Mouse (Mus musculus): Measurements from ENCODE around the gene Foxk2. TPM values are rescaled to one million over a fixed set of nuclear protein-coding genes. Genes with fewer than 3 reads are reported as not detected.
"Not testable (repeated sequence)": the region's sequence is repeated elsewhere in the genome, so short reads cannot be mapped to it uniquely, and the experiment has no call there.

Foxk2 gene
- polyA plus RNA-seq, 1 experiment from 2014 or later, result 11.3 TPM

GRCm38 (mm10) chr11:121282911-121283310 lies 23.1 kb downstream of the Foxk2 start:
- Histone ChIP-seq H3K4me2 (no peak overlapping the region), H3K9ac (no peak overlapping the region), H3K27me3 (ENCODE audit: insufficient read depth, low read length) (no peaks in the 10 kb centered on the region), H3K27ac (ENCODE audit: low read depth) (0 out of 2 replicates have a peak overlapping the region, but pooled peaks have one; percentile 4), H3K4me1 (ENCODE audit: insufficient read depth) (no peaks in the 10 kb centered on the region), H3K9me3 (ENCODE audit: low read depth, low read length) (no peaks in the 10 kb centered on the region), H3K4me3 (ENCODE audit: low read depth, low read length) (no peak overlapping the region), H3K36me3 (ENCODE audit: insufficient read depth) (peaks cover 42% of the 10 kb centered on the region)
- TF ChIP-seq CTCF (IDR thresholded peaks at IDR 0.05; ENCODE audit: low read depth), result no peak
- 71% methylated on average over 6 of the region's 6 CpGs for WGBS
- DNase-seq (no peak), ATAC-seq (ENCODE audit: insufficient read depth) (no peak)

GRCm38 (mm10) chr11:121289859-121290258 lies 30.1 kb downstream of the Foxk2 start:
- Histone ChIP-seq H3K27me3 (ENCODE audit: insufficient read depth, low read length) (no peaks in the 10 kb centered on the region), H3K9ac (no peak overlapping the region), H3K27ac (ENCODE audit: low read depth) (no peak overlapping the region), H3K4me2 (no peak overlapping the region), H3K4me3 (ENCODE audit: low read depth, low read length) (no peak overlapping the region), H3K9me3 (ENCODE audit: low read depth, low read length) (no peaks in the 10 kb centered on the region), H3K36me3 (ENCODE audit: insufficient read depth) (peaks cover 78% of the 10 kb centered on the region), H3K4me1 (ENCODE audit: insufficient read depth) (no peaks in the 10 kb centered on the region)
- 93% methylated on average over 3 of the region's 3 CpGs for WGBS
- DNase-seq (peak; percentile 51), ATAC-seq (ENCODE audit: insufficient read depth) (no peak)
- no peak for TF ChIP-seq CTCF (IDR thresholded peaks at IDR 0.05; ENCODE audit: low read depth)

GRCm38 (mm10) chr11:121294771-121295170 lies 35.0 kb downstream of the Foxk2 start:
- no peak overlapping the region for H3K4me2 ChIP-seq
- no peak for ATAC-seq (ENCODE audit: insufficient read depth)
- no peak for TF ChIP-seq CTCF (IDR thresholded peaks at IDR 0.05; ENCODE audit: low read depth)
- 92% methylated on average over 5 of the region's 5 CpGs for whole genome bisulfite sequencing
- no peaks in the 10 kb centered on the region for H3K27me3 ChIP-seq (ENCODE audit: insufficient read depth, low read length)
- H3K27ac ChIP-seq (ENCODE audit: low read depth), result no peak overlapping the region
- H3K4me1 ChIP-seq (ENCODE audit: insufficient read depth), result no peaks in the 10 kb centered on the region
- H3K36me3 ChIP-seq (ENCODE audit: insufficient read depth), result peaks cover 78% of the 10 kb centered on the region
- H3K9ac ChIP-seq, result no peak overlapping the region
- H3K4me3 ChIP-seq (ENCODE audit: low read depth, low read length), result no peak overlapping the region
- no peaks in the 10 kb centered on the region for H3K9me3 ChIP-seq (ENCODE audit: low read depth, low read length)
- DNase-seq, result no peak

- Histone ChIP-seq H3K4me1 (ENCODE audit: insufficient read depth) (no peaks in the 10 kb centered on the region), H3K9ac (no peak overlapping the region), H3K27me3 (ENCODE audit: insufficient read depth, low read length) (no peaks in the 10 kb centered on the region), H3K4me2 (no peak overlapping the region), H3K36me3 (ENCODE audit: insufficient read depth) (peaks cover 87% of the 10 kb centered on the region), H3K9me3 (ENCODE audit: low read depth, low read length) (no peaks in the 10 kb centered on the region), H3K27ac (ENCODE audit: low read depth) (no peak overlapping the region), H3K4me3 (ENCODE audit: low read depth, low read length) (no peak overlapping the region)
- no peak for DNase-seq
- WGBS, result 88% methylated on average over 8 of the region's 8 CpGs
- ATAC-seq (ENCODE audit: insufficient read depth), result no peak
- TF ChIP-seq CTCF (IDR thresholded peaks at IDR 0.05; ENCODE audit: low read depth), result no peak
These were observed 38.7 kb downstream of the Foxk2 start for GRCm38 (mm10) chr11:121298493-121298892.

GRCm38 (mm10) chr11:121300265-121300664 lies 40.5 kb downstream of the Foxk2 start:
- no peaks in the 10 kb centered on the region for H3K27me3 ChIP-seq (ENCODE audit: insufficient read depth, low read length)
- DNase-seq, result no peak
- no peak overlapping the region for H3K27ac ChIP-seq (ENCODE audit: low read depth)
- H3K9ac ChIP-seq, result no peak overlapping the region
- 86% methylated on average over 9 of the region's 9 CpGs for WGBS
- H3K4me2 ChIP-seq, result no peak overlapping the region
- H3K36me3 ChIP-seq (ENCODE audit: insufficient read depth), result peaks cover 96% of the 10 kb centered on the region
- H3K9me3 ChIP-seq (ENCODE audit: low read depth, low read length), result no peaks in the 10 kb centered on the region
- no peak for ATAC-seq (ENCODE audit: insufficient read depth)
- no peak overlapping the region for H3K4me3 ChIP-seq (ENCODE audit: low read depth, low read length)
- no peaks in the 10 kb centered on the region for H3K4me1 ChIP-seq (ENCODE audit: insufficient read depth)
- TF ChIP-seq CTCF (IDR thresholded peaks at IDR 0.05; ENCODE audit: low read depth), result no peak

- Histone ChIP-seq H3K4me1 (ENCODE audit: insufficient read depth) (no peaks in the 10 kb centered on the region), H3K27ac (ENCODE audit: low read depth) (no peak overlapping the region), H3K27me3 (ENCODE audit: insufficient read depth, low read length) (no peaks in the 10 kb centered on the region), H3K4me3 (ENCODE audit: low read depth, low read length) (no peak overlapping the region), H3K4me2 (no peak overlapping the region), H3K36me3 (ENCODE audit: insufficient read depth) (peaks cover 91% of the 10 kb centered on the region), H3K9ac (no peak overlapping the region), H3K9me3 (ENCODE audit: low read depth, low read length) (peaks cover 3% of the 10 kb centered on the region; the same call in 1 of the 2 replicates)
- TF ChIP-seq CTCF (IDR thresholded peaks at IDR 0.05; ENCODE audit: low read depth), result no peak
- no peak for ATAC-seq (ENCODE audit: insufficient read depth)
- DNase-seq, result no peak
- 89% methylated on average over 6 of the region's 6 CpGs for WGBS
These were observed 45.6 kb downstream of the Foxk2 start for GRCm38 (mm10) chr11:121305371-121305770.

- H3K9me3 ChIP-seq (ENCODE audit: low read depth, low read length), result peaks cover 8% of the 10 kb centered on the region; the same call in 1 of the 2 replicates
- no peak overlapping the region for H3K4me3 ChIP-seq (ENCODE audit: low read depth, low read length)
- ATAC-seq (ENCODE audit: insufficient read depth), result no peak
- TF ChIP-seq CTCF (IDR thresholded peaks at IDR 0.05; ENCODE audit: low read depth), result no peak
- WGBS, result 93% methylated on average over 8 of the region's 8 CpGs
- no peak overlapping the region for H3K4me2 ChIP-seq
- H3K27ac ChIP-seq (ENCODE audit: low read depth), result no peak overlapping the region
- no peaks in the 10 kb centered on the region for H3K27me3 ChIP-seq (ENCODE audit: insufficient read depth, low read length)
- H3K36me3 ChIP-seq (ENCODE audit: insufficient read depth), result peaks cover 85% of the 10 kb centered on the region
- no peak for DNase-seq
- no peaks in the 10 kb centered on the region for H3K4me1 ChIP-seq (ENCODE audit: insufficient read depth)
- no peak overlapping the region for H3K9ac ChIP-seq
These were observed 46.8 kb downstream of the Foxk2 start for GRCm38 (mm10) chr11:121306608-121307007.

GRCm38 (mm10) chr11:121307712-121308111 lies 47.9 kb downstream of the Foxk2 start:
- not testable (repeated sequence) for ATAC-seq (ENCODE audit: insufficient read depth); H3K9ac ChIP-seq; H3K9me3 ChIP-seq (ENCODE audit: low read depth, low read length); H3K4me3 ChIP-seq (ENCODE audit: low read depth, low read length); H3K27ac ChIP-seq (ENCODE audit: low read depth); H3K4me1 ChIP-seq (ENCODE audit: insufficient read depth); DNase-seq; H3K4me2 ChIP-seq; H3K27me3 ChIP-seq (ENCODE audit: insufficient read depth, low read length)
- H3K36me3 ChIP-seq (ENCODE audit: insufficient read depth), result peaks cover 74% of the 10 kb centered on the region
- 90% methylated on average over 6 of the region's 6 CpGs for WGBS

Data from lung, embryonic 14.5 days (tissue).